Mouse (Mus musculus) kidney, embryonic 16.5 days (tissue): Measurements from ENCODE around the gene Ctps. TPM values are rescaled to one million over a fixed set of nuclear protein-coding genes. Genes with fewer than 3 reads are reported as not detected.

Experiments
- ATAC-seq: fragments of 200-750 bp; cut with Nextera tagmentation; 2 replicates; pipeline ENCODE4 v1.8.0; 2017; ENCODE audit warnings: moderate TSS enrichment; ENCODE audit not compliant: low FRiP score, low TSS enrichment
- H3K27ac ChIP-seq: fragments of 300-500 bp; sonication (generic); 2 replicates; pipeline ENCODE4 v1.5.1; 2014; ENCODE audit warnings: low read length
- H3K27me3 ChIP-seq: fragments of 300-500 bp; sonication (generic); 2 replicates; pipeline ENCODE4 v1.6.1; 2014; ENCODE audit warnings: low read length, control low read depth, mixed read lengths; ENCODE audit not compliant: insufficient read depth
- H3K36me3 ChIP-seq: fragments of 300-500 bp; sonication (generic); 2 replicates; pipeline ENCODE4 v1.6.1; 2014; ENCODE audit warnings: low read length, control low read depth, mixed read lengths; ENCODE audit not compliant: insufficient read depth
- H3K4me1 ChIP-seq: fragments of 300-500 bp; sonication (generic); 2 replicates; pipeline ENCODE4 v1.6.1; 2014; ENCODE audit warnings: low read length, control low read depth, mixed read lengths; ENCODE audit not compliant: insufficient read depth
- H3K4me2 ChIP-seq: fragments of 300-500 bp; sonication (generic); replicated peaks from 2 replicates; pipeline ENCODE4 v1.6.1; 2014; ENCODE audit warnings: low read depth, low read length
- H3K4me3 ChIP-seq: fragments of 300-500 bp; sonication (generic); 2 replicates; pipeline ENCODE4 v1.5.1; 2014; ENCODE audit warnings: mild to moderate bottlenecking, low read length
- H3K9ac ChIP-seq: fragments of 300-500 bp; sonication (generic); replicated peaks from 2 replicates; pipeline ENCODE4 v1.6.1; 2014; ENCODE audit warnings: low read length
- H3K9me3 ChIP-seq: fragments of 300-500 bp; sonication (generic); 2 replicates; pipeline ENCODE4 v1.6.1; 2016; ENCODE audit warnings: low read length, control low read depth
- WGBS: fragments of 180-500 bp; shearing (Covaris S2); extraction: QIAGEN DNeasy Blood & Tissue Kit; methylation state at CpG from one replicate; pipeline ENCODE4 v1.1.7; 2014; 5-methylcytosine and 5-hydroxymethylcytosine counted together
- polyA plus RNA-seq: library from polyadenylated mRNA; unstranded; fragments of >200 nt; fragmentation: Nextera tagmentation; extraction: Ambion mirVana; gene quantifications from 2 replicates; pipeline ENCODE4 v1.2.1, GENCODE M21; 2015

Ctps gene
- polyA plus RNA-seq = 73.7 and 79.0 TPM in 2 replicates

DNA sequence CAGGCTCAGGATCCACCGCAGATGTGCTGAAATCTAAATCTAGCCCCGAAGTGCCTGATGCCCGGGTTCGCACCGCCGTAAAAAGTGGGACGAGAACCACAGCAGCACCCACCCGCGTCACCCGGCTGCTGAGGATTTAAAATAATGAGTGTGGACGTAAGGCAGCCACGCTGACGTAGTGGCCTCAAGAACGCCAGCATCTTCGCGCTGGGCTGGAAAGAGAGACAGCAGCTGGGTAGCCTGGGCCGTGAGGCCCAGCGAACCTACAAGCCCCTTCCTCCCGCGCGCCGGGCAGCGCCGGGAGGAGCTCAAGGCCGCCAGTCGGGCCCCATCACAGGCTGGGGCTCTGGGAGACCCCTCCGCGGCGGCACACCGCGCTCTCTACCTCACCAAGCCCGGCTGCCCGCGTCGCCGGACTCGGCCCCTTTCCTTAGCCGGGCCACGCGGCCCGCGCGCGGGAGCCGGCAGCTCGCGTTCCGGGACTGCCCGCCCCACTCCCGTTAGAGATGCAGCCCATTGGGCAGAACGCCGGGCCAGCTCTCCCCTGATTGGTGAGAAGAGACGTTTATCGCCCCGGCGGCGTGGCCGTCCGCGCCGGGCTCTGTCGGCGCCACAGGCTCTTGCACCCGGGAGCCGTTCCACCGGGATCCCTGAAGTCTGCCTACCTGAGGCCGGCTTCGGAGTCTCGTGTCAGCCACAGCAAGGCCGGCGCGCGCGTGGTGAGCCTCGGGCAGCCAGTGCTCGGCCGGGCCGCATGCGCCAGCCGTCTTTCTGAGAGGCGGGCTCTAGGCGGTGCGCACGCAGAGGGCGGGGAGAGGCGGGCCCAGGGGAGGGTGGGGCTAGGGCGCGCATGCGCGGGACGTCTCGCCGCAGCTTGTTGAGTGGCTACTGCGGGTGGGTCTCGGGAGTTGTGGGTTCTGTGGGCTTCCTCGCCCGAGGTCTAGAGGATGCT is at the start of gene Ctps:
Ctps (minus strand) TSS at position 791 of the 952 bp plus-strand sequence.
- H3K4me2 ChIP-seq = peak within 1 kb of the TSS; percentile 76
- H3K27me3 ChIP-seq = no peaks in the 10 kb centered on the region
- under 1% methylated on average over 90 of the region's 97 CpGs for WGBS
- peak within 1 kb of the TSS; percentile 89 for H3K4me3 ChIP-seq
- peak within 1 kb of the TSS; percentile 90 for H3K27ac ChIP-seq
- H3K4me1 ChIP-seq = peaks cover 32% of the 10 kb centered on the region
- no peaks in the 10 kb centered on the region for H3K36me3 ChIP-seq
- H3K9me3 ChIP-seq = no peaks in the 10 kb centered on the region
- peak within 1 kb of the TSS; percentile 83 for H3K9ac ChIP-seq
- peak; percentile 97 for ATAC-seq

DNA sequence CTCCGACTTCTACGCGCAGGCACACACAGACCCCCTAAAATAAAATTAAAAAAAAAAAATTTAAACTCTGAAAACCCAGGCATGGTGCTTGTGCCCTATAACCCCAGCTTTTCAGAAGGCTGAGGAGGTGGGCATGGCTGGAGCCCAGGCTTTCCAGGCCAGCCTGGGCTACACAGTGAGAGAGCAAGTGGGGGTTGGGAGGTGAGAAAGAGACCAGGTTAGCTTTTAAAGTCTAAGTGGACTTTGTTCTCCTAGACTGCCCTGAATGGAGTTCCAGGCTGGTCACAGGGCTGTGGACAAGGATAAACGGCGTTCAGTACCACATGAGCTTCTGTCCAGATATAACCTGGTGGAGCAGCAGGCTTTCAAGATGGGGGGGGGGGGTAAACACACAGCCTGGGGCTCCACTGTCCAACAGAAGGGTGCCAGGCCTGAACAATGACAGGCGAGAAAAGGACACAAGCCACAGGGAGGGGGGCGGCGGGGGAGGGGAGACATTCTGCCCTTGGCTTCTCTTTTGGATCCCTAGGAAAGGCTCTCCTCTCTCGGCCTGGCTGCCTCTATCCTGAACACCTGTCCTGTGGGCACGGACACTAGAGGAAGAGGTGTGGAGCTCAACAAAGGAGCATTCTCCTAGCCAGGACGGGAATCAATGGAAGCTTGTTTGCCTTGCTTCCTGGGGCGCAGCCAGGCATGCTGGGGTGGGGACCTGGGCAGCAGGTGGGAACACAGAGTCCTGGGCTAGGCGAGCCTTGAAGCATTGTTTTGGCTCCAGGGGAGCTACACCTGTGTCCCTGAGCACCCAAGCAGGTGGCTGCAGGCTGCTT is 46.3 kb upstream of the Ctps start:
- Histone ChIP-seq H3K9ac (no peak overlapping the region), H3K4me2 (no peak overlapping the region), H3K27me3 (no peaks in the 10 kb centered on the region), H3K27ac (peak overlapping the region; percentile 73), H3K36me3 (no peaks in the 10 kb centered on the region), H3K4me1 (peaks cover 17% of the 10 kb centered on the region), H3K4me3 (no peak overlapping the region), H3K9me3 (no peaks in the 10 kb centered on the region)
- WGBS = 69% methylated on average over 13 of the region's 13 CpGs
- ATAC-seq = peak; percentile 69

DNA sequence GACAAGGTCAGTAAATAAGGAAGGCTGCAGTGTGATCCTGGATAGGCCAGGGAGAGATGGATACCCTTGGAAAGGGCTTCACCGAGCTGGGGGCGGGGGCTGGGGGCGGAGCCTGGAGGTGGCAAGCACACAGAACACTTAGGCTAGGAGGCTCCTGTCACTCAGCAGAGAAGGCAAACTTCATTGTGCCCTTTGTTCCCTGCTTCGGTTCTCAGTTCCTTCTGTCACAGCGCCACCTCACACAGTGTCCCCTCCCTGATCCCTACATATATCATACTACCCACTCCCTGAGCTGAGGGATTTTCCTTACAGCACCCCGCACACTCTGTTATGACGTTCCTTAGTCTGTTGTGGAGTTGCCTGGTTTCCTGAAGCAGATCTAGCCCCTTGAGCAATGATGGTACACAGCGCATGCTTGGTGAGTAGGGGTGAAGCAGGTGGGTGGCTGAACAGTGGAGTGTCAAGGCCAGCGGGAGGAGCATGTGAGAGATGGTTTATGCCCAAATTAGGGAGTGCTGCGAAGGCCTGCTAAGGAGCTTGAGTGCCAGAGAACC is 45.5 kb upstream of the Ctps start:
- H3K4me1 ChIP-seq = peaks cover 17% of the 10 kb centered on the region
- ATAC-seq = peak; percentile 35; the same call in 1 of the 2 replicates
- no peak overlapping the region for H3K4me3 ChIP-seq
- H3K27ac ChIP-seq = peak overlapping the region; percentile 73; the same call in 1 of the 2 replicates
- 0 out of 2 replicates have a peak overlapping the region, but pooled peaks have one; percentile 11 for H3K9ac ChIP-seq
- H3K9me3 ChIP-seq = no peaks in the 10 kb centered on the region
- no peak overlapping the region for H3K4me2 ChIP-seq
- H3K27me3 ChIP-seq = no peaks in the 10 kb centered on the region
- H3K36me3 ChIP-seq = no peaks in the 10 kb centered on the region
- WGBS = 26% methylated on average over 10 of the region's 10 CpGs

DNA sequence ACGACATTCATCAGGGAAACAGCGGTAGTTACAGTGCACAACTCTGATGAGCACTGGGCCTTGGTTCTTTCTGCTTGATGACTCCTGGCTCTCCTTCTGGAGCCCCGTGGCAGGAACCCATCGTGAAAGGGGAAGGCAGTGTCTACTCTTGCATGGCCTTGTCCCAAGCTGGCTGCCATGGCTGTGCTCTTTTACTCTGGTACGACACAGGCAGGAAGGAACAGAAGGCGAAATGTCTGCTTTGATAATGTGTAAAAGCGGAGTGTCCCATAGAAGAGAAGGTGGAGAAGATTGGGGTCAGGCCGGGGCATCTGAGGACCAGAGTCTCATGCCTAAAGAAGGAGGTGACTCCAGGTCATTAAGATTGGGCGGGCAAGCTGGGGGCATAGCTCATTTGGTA is 44.6 kb upstream of the Ctps start:
- Histone ChIP-seq H3K36me3 (no peaks in the 10 kb centered on the region), H3K27ac (no peak overlapping the region), H3K4me1 (peaks cover 17% of the 10 kb centered on the region), H3K4me3 (no peak overlapping the region), H3K4me2 (no peak overlapping the region), H3K9ac (no peak overlapping the region), H3K27me3 (no peaks in the 10 kb centered on the region), H3K9me3 (no peaks in the 10 kb centered on the region)
- ATAC-seq = no peak
- WGBS = 54% methylated on average over 9 of the region's 9 CpGs

DNA sequence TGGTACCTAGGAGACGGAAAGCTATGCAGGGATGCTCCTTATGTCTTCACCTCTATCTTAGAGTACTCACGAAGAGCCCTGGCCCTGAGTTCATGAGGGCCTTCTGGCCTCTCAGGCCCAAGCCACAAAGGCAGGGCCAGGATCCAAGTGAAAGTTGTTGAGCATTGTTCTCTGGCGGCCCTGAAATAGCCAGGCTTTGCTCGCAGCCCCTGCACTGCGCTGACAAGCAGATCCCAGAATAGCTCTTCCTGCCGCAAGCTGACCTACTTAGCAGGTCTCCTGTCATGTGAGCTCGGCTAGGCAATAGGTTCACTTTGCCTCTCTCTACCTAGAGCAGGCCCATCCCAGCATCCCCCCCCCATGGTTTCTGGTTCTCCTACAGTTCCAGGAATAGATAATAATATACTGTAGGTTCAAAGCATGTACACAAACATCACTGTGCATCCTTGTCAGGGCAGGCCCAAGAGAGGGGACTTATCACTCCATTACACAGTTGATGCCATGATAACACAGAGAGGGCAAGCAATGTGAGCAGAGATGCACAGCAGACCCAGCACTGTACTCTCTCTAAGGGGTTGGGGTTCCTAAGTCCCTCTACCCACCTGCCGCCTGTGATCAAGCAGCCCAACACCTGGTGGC is 43.7 kb upstream of the Ctps start:
- WGBS = 79% methylated on average over 8 of the region's 8 CpGs
- H3K9ac ChIP-seq = no peak overlapping the region
- H3K4me2 ChIP-seq = no peak overlapping the region
- H3K4me1 ChIP-seq = peaks cover 17% of the 10 kb centered on the region
- ATAC-seq = no peak
- no peak overlapping the region for H3K27ac ChIP-seq
- no peak overlapping the region for H3K4me3 ChIP-seq
- no peaks in the 10 kb centered on the region for H3K27me3 ChIP-seq
- no peaks in the 10 kb centered on the region for H3K36me3 ChIP-seq
- no peaks in the 10 kb centered on the region for H3K9me3 ChIP-seq

DNA sequence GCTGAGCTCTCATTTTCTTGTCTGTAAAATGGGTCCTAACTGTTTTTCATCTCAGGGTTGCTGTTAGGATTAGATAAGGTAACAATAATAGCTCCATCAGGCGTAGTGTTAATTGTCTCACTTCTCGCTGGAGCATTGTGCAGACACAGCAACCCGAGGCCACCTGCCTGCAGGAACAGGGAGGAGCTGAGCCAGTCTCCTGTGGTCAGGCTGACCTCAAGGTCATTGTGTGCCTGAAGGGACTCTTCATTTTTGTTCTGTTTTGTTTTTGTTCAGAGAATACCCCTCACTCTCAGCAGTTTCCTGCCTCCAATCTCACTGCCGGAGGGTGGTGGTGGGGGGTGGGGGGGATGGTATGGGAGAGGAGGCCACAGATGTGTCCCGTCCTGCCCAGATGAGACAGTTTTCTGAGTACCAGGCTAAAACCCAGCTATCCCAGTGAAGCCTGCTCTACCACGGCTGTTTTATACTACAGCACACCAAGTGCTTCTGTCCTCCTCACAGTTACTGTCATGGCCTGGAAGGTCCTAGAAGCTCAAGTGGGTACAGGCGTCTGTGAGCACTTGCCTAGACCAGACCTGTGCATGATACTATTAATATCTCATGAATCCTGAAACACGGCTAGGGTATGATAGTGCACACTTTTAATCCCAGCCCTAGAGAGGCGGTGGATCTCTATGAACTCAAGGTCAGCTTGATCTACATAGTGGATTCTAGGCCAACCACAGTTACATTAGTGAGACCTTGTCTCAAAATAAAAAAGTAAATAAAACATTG is 42.4 kb upstream of the Ctps start:
- Histone ChIP-seq H3K27ac (no peak overlapping the region), H3K4me2 (no peak overlapping the region), H3K4me1 (peaks cover 17% of the 10 kb centered on the region), H3K36me3 (no peaks in the 10 kb centered on the region), H3K9ac (no peak overlapping the region; the same call in 1 of the 2 replicates), H3K27me3 (no peaks in the 10 kb centered on the region), H3K4me3 (no peak overlapping the region), H3K9me3 (no peaks in the 10 kb centered on the region)
- WGBS = 35% methylated on average over 9 of the region's 9 CpGs
- no peak for ATAC-seq

DNA sequence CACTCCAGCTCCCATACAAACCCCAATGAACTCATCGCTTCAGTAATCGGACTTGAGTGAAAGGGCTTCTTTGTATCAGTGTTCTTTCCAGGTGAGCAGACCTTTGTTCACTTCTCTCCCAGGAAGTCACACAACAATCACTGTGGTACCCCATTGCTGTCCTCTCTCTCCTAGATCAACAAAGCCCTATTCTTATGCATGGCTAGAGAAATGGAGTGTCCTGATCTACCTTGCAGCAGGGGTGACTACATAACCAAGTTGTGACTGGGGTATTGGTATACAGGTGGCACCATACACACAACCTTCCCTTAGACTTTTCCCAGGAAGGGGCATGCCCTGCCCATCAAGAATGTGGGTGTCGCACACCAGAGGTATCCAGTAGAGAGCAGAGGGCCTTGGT is 40.9 kb upstream of the Ctps start:
- no peaks in the 10 kb centered on the region for H3K27me3 ChIP-seq
- ATAC-seq = no peak
- no peak overlapping the region for H3K9ac ChIP-seq
- H3K36me3 ChIP-seq = no peaks in the 10 kb centered on the region
- peaks cover 14% of the 10 kb centered on the region for H3K4me1 ChIP-seq
- no peak overlapping the region for H3K27ac ChIP-seq
- no peak overlapping the region for H3K4me3 ChIP-seq
- 85% methylated on average over 3 of the region's 3 CpGs for WGBS
- no peak overlapping the region for H3K4me2 ChIP-seq
- H3K9me3 ChIP-seq = no peaks in the 10 kb centered on the region

DNA sequence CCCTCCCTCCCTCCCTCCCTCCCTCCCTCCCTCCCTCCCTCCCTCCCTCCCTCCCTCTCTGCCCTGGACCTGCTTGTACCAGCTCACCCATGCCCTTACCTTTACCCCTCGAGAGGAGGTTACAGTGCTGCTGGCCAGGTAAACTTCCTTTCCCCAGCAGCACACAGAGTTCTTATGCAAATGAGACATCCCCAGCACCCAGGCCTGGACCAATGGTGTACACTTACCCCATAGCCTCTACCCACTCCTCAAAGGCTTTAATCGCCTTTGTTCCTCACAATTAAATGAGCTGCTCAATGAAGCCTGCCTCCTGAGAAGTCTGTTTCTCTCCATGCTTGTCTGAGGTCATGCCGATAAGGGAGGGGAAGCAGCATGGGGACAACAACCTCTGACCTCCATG is 36.9 kb upstream of the Ctps start:
- H3K27me3 ChIP-seq = no peaks in the 10 kb centered on the region
- no peaks in the 10 kb centered on the region for H3K36me3 ChIP-seq
- H3K27ac ChIP-seq = peak overlapping the region; percentile 68; the same call in 1 of the 2 replicates
- H3K9me3 ChIP-seq = no peaks in the 10 kb centered on the region
- H3K4me3 ChIP-seq = no peak overlapping the region
- no peak overlapping the region for H3K4me2 ChIP-seq
- H3K9ac ChIP-seq = no peak overlapping the region
- ATAC-seq = peak; percentile 89
- no peaks in the 10 kb centered on the region for H3K4me1 ChIP-seq
- 25% methylated on average over 2 of the region's 3 CpGs for WGBS

DNA sequence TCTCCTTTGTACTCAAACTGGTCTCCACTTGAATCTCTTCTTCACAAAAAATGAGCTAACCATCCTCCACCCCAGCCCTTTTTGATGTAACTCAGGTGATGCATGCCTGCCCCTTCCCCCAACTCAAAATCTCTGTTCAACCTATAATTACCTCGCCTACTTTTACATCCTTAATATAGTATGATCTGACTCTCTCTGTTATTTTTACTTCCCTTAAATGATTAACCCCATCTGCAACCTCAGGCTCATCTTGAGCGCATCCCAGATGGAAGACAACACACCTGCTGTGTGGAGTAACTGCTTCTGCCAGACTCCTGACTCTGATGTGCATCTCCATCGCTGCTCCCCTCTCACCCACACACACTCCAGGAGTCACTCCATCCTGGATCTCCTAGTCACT is 32.6 kb upstream of the Ctps start:
- H3K27ac ChIP-seq = no peak overlapping the region
- no peaks in the 10 kb centered on the region for H3K27me3 ChIP-seq
- ATAC-seq = no peak
- no peak overlapping the region for H3K4me3 ChIP-seq
- no peaks in the 10 kb centered on the region for H3K36me3 ChIP-seq
- no peaks in the 10 kb centered on the region; the same call in 1 of the 2 replicates for H3K4me1 ChIP-seq
- no peak overlapping the region for H3K9ac ChIP-seq
- H3K9me3 ChIP-seq = no peaks in the 10 kb centered on the region
- H3K4me2 ChIP-seq = no peak overlapping the region
- 74% methylated on average over 3 of the region's 3 CpGs for WGBS
